Mouse (Mus musculus) gastrocnemius, adult 8-10 months (tissue): ENCODE data around the gene Bcl2l11. TPM values are rescaled to one million over a fixed set of nuclear protein-coding genes. Genes with fewer than 3 reads are reported as not detected.
"Not testable (repeated sequence)": the region's sequence is repeated elsewhere in the genome, so short reads cannot be mapped to it uniquely, and the experiment has no call there.

Experiments used
- DNase-seq, 2 experiments: peaks; one replicate each; pipeline ENCODE4 v3.0.0; 2022; ENCODE audit warnings: low spot score in 2 of 2
- total RNA-seq, 4 experiments: library from RNA; stranded (reverse); gene quantifications; 2 replicates each; pipeline ENCODE4 v1.2.4; 2022

Bcl2l11 gene
- total RNA-seq, 4 experiments from 2014 or later: 2.7 to 5.9 (median 5.1) TPM

- no peak for DNase-seq
Observed at GRCm38 (mm10) chr2:128174176-128174575, 48.3 kb downstream of the Bcl2l11 start.

- no peak for DNase-seq
Observed at GRCm38 (mm10) chr2:128174604-128175342, 48.9 kb downstream of the Bcl2l11 start.

GRCm38 (mm10) chr2:128175625-128176024, 49.8 kb downstream of the Bcl2l11 start:
- no peak for DNase-seq

- no peak for DNase-seq
Observed at GRCm38 (mm10) chr2:128176391-128177044, 50.7 kb downstream of the Bcl2l11 start.

GRCm38 (mm10) chr2:128177241-128177661, 51.4 kb downstream of the Bcl2l11 start:
- no peak for DNase-seq

GRCm38 (mm10) chr2:128179126-128179807, 53.4 kb downstream of the Bcl2l11 start:
- no peak for DNase-seq

GRCm38 (mm10) chr2:128179808-128180379, 54.1 kb downstream of the Bcl2l11 start:
- DNase-seq: no peak

GRCm38 (mm10) chr2:128182181-128182580, 56.3 kb downstream of the Bcl2l11 start:
- not testable (repeated sequence) for DNase-seq

GRCm38 (mm10) chr2:128182751-128183150, 56.9 kb downstream of the Bcl2l11 start:
- DNase-seq: no peak

GRCm38 (mm10) chr2:128183762-128184161, 57.9 kb downstream of the Bcl2l11 start:
- DNase-seq: no peak

- no peak for DNase-seq
Observed at GRCm38 (mm10) chr2:128185942-128186341, 60.1 kb downstream of the Bcl2l11 start.

GRCm38 (mm10) chr2:128187277-128187676, 61.4 kb downstream of the Bcl2l11 start:
- DNase-seq: no peak

GRCm38 (mm10) chr2:128188461-128188860, 62.6 kb downstream of the Bcl2l11 start:
- DNase-seq: no peak

GRCm38 (mm10) chr2:128189691-128190090, 63.9 kb downstream of the Bcl2l11 start:
- DNase-seq: no peak

- DNase-seq: no peak
Observed at GRCm38 (mm10) chr2:128190196-128190595, 64.4 kb downstream of the Bcl2l11 start.

GRCm38 (mm10) chr2:128193411-128193810, 67.6 kb downstream of the Bcl2l11 start:
- no peak for DNase-seq

- DNase-seq: no peak
Observed at GRCm38 (mm10) chr2:128197379-128197778, 71.5 kb downstream of the Bcl2l11 start.

GRCm38 (mm10) chr2:128203147-128203546, 77.3 kb downstream of the Bcl2l11 start:
- no peak for DNase-seq

- DNase-seq: no peak
Observed at GRCm38 (mm10) chr2:128203749-128204405, 78.0 kb downstream of the Bcl2l11 start.

- no peak for DNase-seq
Observed at GRCm38 (mm10) chr2:128208541-128208940, 82.7 kb downstream of the Bcl2l11 start.

GRCm38 (mm10) chr2:128209841-128210329, 84.0 kb downstream of the Bcl2l11 start:
- DNase-seq: no peak
